Mouse (Mus musculus): ENCODE data around the gene F2rl2.

GRCm38 (mm10) chr13:95705589-95705988 is 8.9 kb downstream of the F2rl2 start:
- TF ChIP-seq CTCF (IDR thresholded peaks at IDR 0.05; ENCODE audit: low read depth): no peak
- no peak for TF ChIP-seq EP300 (IDR thresholded peaks at IDR 0.05; ENCODE audit: low read depth)

All from liver, postnatal 0 days (tissue).